Mouse (Mus musculus): Measurements from ENCODE around the gene Krtap20-2. TPM values are rescaled to one million over a fixed set of nuclear protein-coding genes. Genes with fewer than 3 reads are reported as not detected.
"Not testable (repeated sequence)": the region's sequence is repeated elsewhere in the genome, so short reads cannot be mapped to it uniquely, and the experiment has no call there.

Gene Krtap20-2
- not detected for total RNA-seq (2021)

DNA sequence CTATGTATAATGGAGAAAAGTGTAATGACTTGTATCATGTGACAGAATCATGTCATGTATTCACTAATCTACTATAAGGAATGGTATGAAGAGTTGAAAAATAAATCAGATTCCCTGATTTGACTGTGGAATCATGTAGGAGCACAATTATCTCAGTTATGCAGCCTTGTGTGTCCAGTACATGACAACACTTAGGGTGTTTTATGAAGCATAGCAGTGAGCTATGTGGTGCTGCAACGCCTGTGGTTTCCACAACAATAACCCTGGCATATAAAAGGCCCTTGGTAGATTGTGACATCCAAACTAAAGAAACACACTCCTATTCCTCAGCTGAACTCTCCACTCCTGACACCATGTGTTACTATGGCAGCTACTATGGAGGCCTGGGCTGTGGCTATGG, at the start of gene Krtap20-2:
TSS of gene Krtap20-2 (plus strand) at position 301 of the 400 bp plus-strand sequence.
- intact Hi-C loops (cut with DNase I) = no loop called here

GRCm38 (mm10) chr16:89157652-89158051, 48.0 kb upstream of the Krtap20-2 start, which contains the start of gene Gm9789:
Gm9789 (plus strand) TSS chr16:89157952.
- intact Hi-C loops (cut with DNase I) = no loop called here
- no peak for DNase-seq (ENCODE audit: low spot score)

More for the DNA sequence above, at the start of gene Krtap20-2:
- DNase-seq (ENCODE audit: low spot score) = no peak

DNA sequence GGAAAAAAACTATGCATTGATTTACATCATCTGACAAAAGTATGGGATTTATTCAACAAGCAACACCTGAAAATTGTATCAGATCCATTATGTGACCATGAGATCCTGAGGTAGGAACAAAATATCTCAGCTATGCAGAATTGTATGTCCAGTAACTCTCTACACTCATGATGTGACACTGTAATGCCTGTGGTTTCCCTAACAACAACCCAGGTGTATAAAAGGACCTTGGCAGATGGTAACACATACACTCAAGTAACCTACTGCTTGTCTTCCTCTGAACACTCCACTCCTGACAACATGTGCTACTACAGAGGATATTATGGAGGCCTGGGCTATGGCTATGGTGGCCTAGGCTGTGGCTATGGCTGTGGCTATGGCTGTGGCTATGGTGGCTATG, 36.5 kb upstream of the Krtap20-2 start, which contains the start of gene Gm7735:
TSS of gene Gm7735 (plus strand) at position 301 of the 400 bp plus-strand sequence.
- DNase-seq (ENCODE audit: low spot score); intact Hi-C loops (cut with DNase I): not testable (repeated sequence)

DNA sequence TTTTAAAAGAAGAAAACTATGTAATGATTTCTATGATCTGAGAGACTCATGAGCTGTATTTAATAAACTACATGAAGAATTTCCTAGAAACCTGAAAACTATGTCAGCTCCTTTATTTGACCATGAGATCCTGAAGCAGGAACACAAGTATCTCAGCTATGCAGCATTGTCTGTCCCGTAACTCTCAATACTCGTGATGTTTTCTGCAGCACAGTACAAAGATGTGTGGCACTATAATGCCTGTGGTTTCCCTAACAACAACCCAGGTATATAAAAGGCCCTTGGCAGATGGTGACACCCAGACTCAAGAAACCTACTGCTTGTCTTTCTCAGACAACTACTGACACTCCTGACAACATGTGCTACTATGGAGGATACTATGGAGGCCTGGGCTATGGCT, 31.2 kb upstream of the Krtap20-2 start, which contains the start of gene 1110057P08Rik:
TSS of gene 1110057P08Rik (plus strand) at position 301 of the 400 bp plus-strand sequence.
- intact Hi-C loops (cut with DNase I) = no loop called here
- no peak for DNase-seq (ENCODE audit: low spot score)

DNA sequence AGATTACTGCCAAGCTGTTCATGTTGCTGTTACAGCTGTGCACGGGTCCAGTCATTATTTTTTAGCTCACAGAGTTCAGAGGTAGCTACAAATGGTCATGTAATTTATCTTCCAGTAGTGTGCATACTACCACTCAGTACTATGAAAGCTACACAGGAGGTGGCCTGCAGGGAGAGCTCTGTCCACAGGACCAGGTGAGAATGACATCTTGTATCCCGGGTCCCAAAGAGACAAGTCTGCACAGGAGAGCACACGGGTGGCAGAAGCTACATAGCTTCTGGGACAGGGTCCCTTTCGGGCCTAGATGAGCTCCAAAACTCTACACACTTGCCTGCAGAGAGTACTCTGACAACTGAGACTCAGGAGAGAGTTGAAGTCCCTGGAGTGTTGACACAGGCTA, 17.0 kb upstream of the Krtap20-2 start:
- DNase-seq (ENCODE audit: low spot score) = no peak
- intact Hi-C loops (cut with DNase I) = no loop called here

Other genes with a start within 250 kb of the Krtap20-2 start
- not detected for gene Krtap16-3, start 243.0 kb upstream of the Krtap20-2 start, total RNA-seq (2021)
- not detected for gene Krtap22-2, start 195.1 kb upstream of the Krtap20-2 start, total RNA-seq (2021)
- not detected for gene Gm10229, start 190.6 kb upstream of the Krtap20-2 start, total RNA-seq (2021)
- not detected for gene Krtap6-1, start 174.2 kb upstream of the Krtap20-2 start, total RNA-seq (2021)
- not detected for gene Gm10228, start 164.4 kb upstream of the Krtap20-2 start, total RNA-seq (2021)
- gene Krtap6-5, start 158.0 kb upstream of the Krtap20-2 start, total RNA-seq (2021) = not detected
- not detected for gene 1110025L11Rik, start 141.9 kb upstream of the Krtap20-2 start, total RNA-seq (2021)
- not detected for gene Krtap6-3, start 121.8 kb upstream of the Krtap20-2 start, total RNA-seq (2021)
- gene Gm6358, start 65.0 kb upstream of the Krtap20-2 start, total RNA-seq (2021) = not detected
- not detected for gene Gm10061, start 54.8 kb upstream of the Krtap20-2 start, total RNA-seq (2021)
- gene Gm9789, start 47.9 kb upstream of the Krtap20-2 start, total RNA-seq (2021) = not detected
- not detected for gene Gm7735, start 36.4 kb upstream of the Krtap20-2 start, total RNA-seq (2021)
- not detected for gene 1110057P08Rik, start 31.1 kb upstream of the Krtap20-2 start, total RNA-seq (2021)
- not detected for gene Krtap21-1, start 198.0 kb downstream of the Krtap20-2 start, total RNA-seq (2021)
- gene Krtap6-2, start 214.2 kb downstream of the Krtap20-2 start, total RNA-seq (2021) = not detected

Measured in heart, postnatal 25 days (tissue).